Mouse (Mus musculus) heart, embryonic 11.5 days (tissue): ENCODE results near the gene Cmtm3. TPM values are rescaled to one million over a fixed set of nuclear protein-coding genes. Genes with fewer than 3 reads are reported as not detected.

Experiments used
- ATAC-seq: fragments of 200-750 bp; cut with Nextera tagmentation; replicated peaks from 2 replicates; pipeline ENCODE4 v1.8.0; 2017; ENCODE audit warnings: moderate library complexity; ENCODE audit not compliant: insufficient number of reproducible peaks, low FRiP score, low TSS enrichment
- H3K27ac ChIP-seq: fragments of 300-500 bp; sonication (generic); 2 replicates; pipeline ENCODE4 v1.5.1; 2014; ENCODE audit warnings: mild to moderate bottlenecking, low read depth, low read length
- H3K27me3 ChIP-seq: fragments of 300-500 bp; sonication (generic); 2 replicates; pipeline ENCODE4 v1.6.1; 2014; ENCODE audit warnings: mild to moderate bottlenecking, low read length, mixed read lengths; ENCODE audit not compliant: control insufficient read depth, insufficient read depth
- H3K36me3 ChIP-seq: fragments of 300-500 bp; sonication (generic); 2 replicates; pipeline ENCODE4 v1.6.1; 2014; ENCODE audit warnings: mild to moderate bottlenecking, low read length, moderate library complexity, mixed read lengths; ENCODE audit not compliant: control insufficient read depth, insufficient read depth
- H3K4me1 ChIP-seq: fragments of 300-500 bp; sonication (generic); 2 replicates; pipeline ENCODE4 v1.6.1; 2014; ENCODE audit warnings: low read length; ENCODE audit not compliant: control insufficient read depth, insufficient read depth
- H3K4me2 ChIP-seq: fragments of 300-500 bp; sonication (generic); 2 replicates; pipeline ENCODE4 v1.6.1; 2014; ENCODE audit warnings: mild to moderate bottlenecking, moderate library complexity
- H3K4me3 ChIP-seq: fragments of 300-500 bp; sonication (generic); 2 replicates; pipeline ENCODE4 v1.5.1; 2014; ENCODE audit warnings: low read depth, low read length
- H3K9ac ChIP-seq: fragments of 300-500 bp; sonication (generic); 2 replicates; pipeline ENCODE4 v1.6.1; 2014; ENCODE audit warnings: mild to moderate bottlenecking, low read depth, low read length, moderate library complexity
- H3K9me3 ChIP-seq: fragments of 300-500 bp; sonication (generic); replicated peaks from 2 replicates; pipeline ENCODE4 v1.6.1; 2016; ENCODE audit warnings: low read length; ENCODE audit not compliant: control insufficient read depth
- WGBS: fragments of 180-500 bp; shearing (Covaris S2); extraction: QIAGEN DNeasy Blood & Tissue Kit; methylation state at CpG from one replicate; pipeline ENCODE4 v1.1.7; 2014; ENCODE audit not compliant: insufficient replicate concordance; 5-methylcytosine and 5-hydroxymethylcytosine counted together
- polyA plus RNA-seq: library from polyadenylated mRNA; unstranded; fragments of >200 nt; fragmentation: Nextera tagmentation; extraction: Ambion mirVana; gene quantifications from 2 replicates; pipeline ENCODE4 v1.2.1, GENCODE M21; 2014

Cmtm3 gene
- polyA plus RNA-seq, 1 experiment from 2014 or later: 106 TPM

GRCm38 (mm10) chr8:104339983-104340232, 698 bp downstream of the Cmtm3 start:
- Histone ChIP-seq H3K36me3 (no peaks in the 10 kb centered on the region; the same call in 1 of the 2 replicates), H3K4me3 (peak overlapping the region; percentile 71), H3K9ac (peak overlapping the region; percentile 83), H3K27ac (peak overlapping the region; percentile 92; the same call in 1 of the 2 replicates), H3K27me3 (no peaks in the 10 kb centered on the region), H3K4me1 (peaks cover 10% of the 10 kb centered on the region; the same call in 1 of the 2 replicates), H3K4me2 (peak overlapping the region; percentile 81), H3K9me3 (no peaks in the 10 kb centered on the region)
- 0% methylated on average over 6 of the region's 6 CpGs for WGBS
- 0 out of 2 replicates have a peak, but pooled peaks have one; percentile 0 for ATAC-seq

DNA sequence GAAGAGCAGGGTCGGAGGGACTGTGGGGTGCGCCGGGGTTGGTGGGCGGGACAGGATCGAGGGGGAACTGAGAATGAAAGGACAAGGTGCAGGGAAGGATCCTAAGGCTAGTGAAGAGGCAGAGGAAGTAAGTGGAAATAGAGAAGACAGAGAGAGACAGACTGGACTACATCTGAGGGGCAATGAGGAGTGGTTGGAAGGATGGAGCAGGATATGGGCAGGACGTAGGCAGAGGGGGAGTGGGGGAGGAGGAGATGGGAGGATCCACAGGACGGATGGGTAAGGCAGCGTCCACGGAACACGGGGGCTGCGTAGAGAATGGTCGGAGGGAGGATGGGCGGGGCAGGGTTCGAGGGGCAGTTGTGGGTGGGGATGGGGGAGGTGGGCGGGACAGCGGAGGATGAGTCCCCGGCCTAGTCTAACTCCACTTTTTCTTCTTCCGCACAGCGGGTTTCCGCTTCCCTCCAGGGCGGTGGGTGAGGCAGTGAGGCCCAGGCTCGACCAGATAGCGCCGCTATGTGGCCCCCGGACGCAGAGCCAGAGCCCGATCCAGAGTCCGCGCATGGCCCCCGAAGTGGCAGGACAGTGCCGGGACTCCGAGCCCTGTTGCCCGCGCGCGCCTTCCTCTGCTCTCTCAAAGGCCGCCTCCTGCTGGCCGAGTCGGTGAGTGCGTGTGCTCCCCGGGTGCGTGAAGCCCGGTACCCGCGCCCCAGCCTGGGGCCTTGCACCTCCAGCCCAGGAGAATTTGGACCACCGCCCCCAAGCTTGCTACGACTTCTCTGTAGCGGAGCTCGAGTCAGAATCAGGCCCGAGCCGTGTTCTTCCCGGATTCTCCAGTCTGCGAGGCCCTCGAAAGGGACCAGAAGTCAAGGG, 1.3 kb downstream of the Cmtm3 start:
- peak overlapping the region; percentile 71 for H3K4me3 ChIP-seq
- H3K27me3 ChIP-seq: no peaks in the 10 kb centered on the region
- no peaks in the 10 kb centered on the region for H3K9me3 ChIP-seq
- peaks cover 10% of the 10 kb centered on the region; the same call in 1 of the 2 replicates for H3K4me1 ChIP-seq
- no peaks in the 10 kb centered on the region; the same call in 1 of the 2 replicates for H3K36me3 ChIP-seq
- H3K9ac ChIP-seq: peak overlapping the region; percentile 83
- peak overlapping the region; percentile 92 for H3K27ac ChIP-seq
- WGBS: 1% methylated on average over 52 of the region's 54 CpGs
- H3K4me2 ChIP-seq: peak overlapping the region; percentile 81
- ATAC-seq: peak; percentile 82

GRCm38 (mm10) chr8:104341106-104341561, 1.9 kb downstream of the Cmtm3 start:
- Histone ChIP-seq H3K36me3 (peaks cover under 1% of the 10 kb centered on the region; the same call in 1 of the 2 replicates), H3K27ac (peak overlapping the region; percentile 92), H3K4me3 (peak overlapping the region; percentile 71), H3K9me3 (no peaks in the 10 kb centered on the region), H3K9ac (peak overlapping the region; percentile 83), H3K4me1 (peaks cover 10% of the 10 kb centered on the region; the same call in 1 of the 2 replicates), H3K27me3 (no peaks in the 10 kb centered on the region), H3K4me2 (peak overlapping the region; percentile 81)
- WGBS: 1% methylated on average over 24 of the region's 24 CpGs
- ATAC-seq: peak; percentile 67

GRCm38 (mm10) chr8:104341678-104342077, 2.5 kb downstream of the Cmtm3 start:
- ATAC-seq: no peak
- H3K36me3 ChIP-seq: peaks cover 4% of the 10 kb centered on the region; the same call in 1 of the 2 replicates
- H3K4me2 ChIP-seq: peak overlapping the region; percentile 81
- peak overlapping the region; percentile 71 for H3K4me3 ChIP-seq
- WGBS: 42% methylated on average over 6 of the region's 6 CpGs
- H3K4me1 ChIP-seq: peaks cover 10% of the 10 kb centered on the region; the same call in 1 of the 2 replicates
- H3K9me3 ChIP-seq: no peaks in the 10 kb centered on the region
- peak overlapping the region; percentile 31; the same call in 1 of the 2 replicates for H3K9ac ChIP-seq
- peak overlapping the region; percentile 29; the same call in 1 of the 2 replicates for H3K27ac ChIP-seq
- no peaks in the 10 kb centered on the region for H3K27me3 ChIP-seq

DNA sequence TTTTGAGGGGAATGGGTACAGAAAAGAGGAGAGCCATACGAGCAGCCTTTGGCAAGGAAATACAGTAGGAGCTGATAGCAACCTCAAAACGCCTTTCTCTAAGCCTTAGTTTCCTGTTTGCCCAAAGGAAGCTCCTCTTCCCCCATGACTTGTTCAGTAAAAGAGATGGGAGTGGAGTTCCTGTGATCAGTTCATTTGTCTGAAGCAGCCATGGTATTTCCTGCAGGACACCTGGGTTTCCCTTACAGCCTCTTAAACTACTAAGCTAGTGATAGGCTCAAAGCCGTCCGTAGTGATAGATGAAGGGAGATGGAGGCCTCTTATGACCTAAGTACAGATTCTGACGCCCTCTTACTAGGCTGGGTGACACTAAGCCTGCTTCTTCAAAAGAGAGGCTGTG, 3.2 kb downstream of the Cmtm3 start:
- WGBS: 53% methylated on average over 5 of the region's 5 CpGs
- no peak overlapping the region for H3K27ac ChIP-seq
- ATAC-seq: no peak
- peak overlapping the region; percentile 81; the same call in 1 of the 2 replicates for H3K4me2 ChIP-seq
- peaks cover 10% of the 10 kb centered on the region; the same call in 1 of the 2 replicates for H3K4me1 ChIP-seq
- H3K36me3 ChIP-seq: peaks cover 4% of the 10 kb centered on the region; the same call in 1 of the 2 replicates
- H3K9ac ChIP-seq: no peak overlapping the region
- no peak overlapping the region for H3K4me3 ChIP-seq
- no peaks in the 10 kb centered on the region for H3K9me3 ChIP-seq
- H3K27me3 ChIP-seq: no peaks in the 10 kb centered on the region

GRCm38 (mm10) chr8:104343957-104344356, 4.7 kb downstream of the Cmtm3 start:
- H3K4me1 ChIP-seq: peaks cover 14% of the 10 kb centered on the region; the same call in 1 of the 2 replicates
- no peak overlapping the region for H3K27ac ChIP-seq
- no peaks in the 10 kb centered on the region for H3K27me3 ChIP-seq
- H3K4me2 ChIP-seq: no peak overlapping the region
- ATAC-seq: no peak
- no peak overlapping the region for H3K9ac ChIP-seq
- WGBS: 13% methylated on average over 7 of the region's 7 CpGs
- no peak overlapping the region for H3K4me3 ChIP-seq
- no peaks in the 10 kb centered on the region for H3K9me3 ChIP-seq
- peaks cover 4% of the 10 kb centered on the region; the same call in 1 of the 2 replicates for H3K36me3 ChIP-seq

GRCm38 (mm10) chr8:104344622-104345021, 5.4 kb downstream of the Cmtm3 start:
- Histone ChIP-seq H3K9me3 (no peaks in the 10 kb centered on the region), H3K27me3 (no peaks in the 10 kb centered on the region), H3K4me3 (no peak overlapping the region), H3K9ac (no peak overlapping the region; the same call in 1 of the 2 replicates), H3K27ac (no peak overlapping the region), H3K4me2 (no peak overlapping the region), H3K4me1 (peaks cover 11% of the 10 kb centered on the region; the same call in 1 of the 2 replicates), H3K36me3 (peaks cover 4% of the 10 kb centered on the region; the same call in 1 of the 2 replicates)
- ATAC-seq: no peak
- 85% methylated on average over 5 of the region's 5 CpGs for WGBS

DNA sequence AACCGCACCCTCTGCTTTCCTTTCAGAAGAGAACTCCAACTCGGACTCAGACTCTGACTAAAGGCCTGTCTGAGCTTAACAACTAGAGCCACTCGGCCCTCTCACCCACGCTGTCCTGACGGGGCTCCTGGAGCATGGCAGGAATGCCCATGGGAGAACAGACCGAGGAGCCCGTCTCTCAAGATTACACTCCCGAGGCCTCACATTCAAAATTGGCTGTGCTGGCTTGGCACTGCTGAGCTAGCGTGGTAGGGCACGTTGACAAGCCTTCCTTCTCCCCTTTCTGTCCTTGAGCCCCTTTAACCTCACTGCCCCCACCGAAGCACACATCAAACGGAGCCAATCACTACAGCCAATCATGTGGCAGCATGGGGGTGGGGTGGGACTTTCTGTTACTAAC, 7.5 kb downstream of the Cmtm3 start:
- Histone ChIP-seq H3K4me2 (no peak overlapping the region), H3K9ac (no peak overlapping the region), H3K4me3 (no peak overlapping the region), H3K27me3 (no peaks in the 10 kb centered on the region), H3K27ac (no peak overlapping the region), H3K9me3 (no peaks in the 10 kb centered on the region), H3K36me3 (peaks cover 4% of the 10 kb centered on the region; the same call in 1 of the 2 replicates), H3K4me1 (peaks cover 11% of the 10 kb centered on the region; the same call in 1 of the 2 replicates)
- ATAC-seq: no peak
- WGBS: 46% methylated on average over 12 of the region's 12 CpGs
